Mouse (Mus musculus) heart, embryonic 10.5 days (tissue): ENCODE measurements at regions not wholly inside any gene's neighbourhood (a gene's known extent, or its start where the extent isn't known, plus 50 kb on each side); places are given as distances from the start of the nearest gene placed in this dataset.

ENCODE experiments used
- DNase-seq: peaks from one replicate; pipeline ENCODE4 v3.0.0-alpha.2; 2017; ENCODE audit warnings: low spot score
- H3K27ac ChIP-seq: fragments of 300-500 bp; sonication (generic); 2 replicates; pipeline ENCODE4 v1.5.1; 2016; ENCODE audit warnings: mild to moderate bottlenecking
- H3K27me3 ChIP-seq: fragments of 300-500 bp; sonication (generic); 2 replicates; pipeline ENCODE4 v1.6.1; 2016; ENCODE audit warnings: mild to moderate bottlenecking; ENCODE audit not compliant: poor library complexity, insufficient read depth, severe bottlenecking
- H3K36me3 ChIP-seq: fragments of 300-500 bp; sonication (generic); 2 replicates; pipeline ENCODE4 v1.6.1; 2016; ENCODE audit warnings: mild to moderate bottlenecking, moderate library complexity
- H3K4me1 ChIP-seq: fragments of 300-500 bp; sonication (generic); 2 replicates; pipeline ENCODE4 v1.6.1; 2016; ENCODE audit warnings: mild to moderate bottlenecking
- H3K4me3 ChIP-seq: fragments of 300-500 bp; sonication (generic); 2 replicates; pipeline ENCODE4 v1.5.1; 2016; ENCODE audit warnings: mild to moderate bottlenecking, moderate library complexity
- H3K9me3 ChIP-seq: fragments of 300-500 bp; sonication (generic); 2 replicates; pipeline ENCODE4 v1.6.1; 2016; ENCODE audit warnings: mild to moderate bottlenecking, moderate library complexity
- WGBS: fragments of 180-500 bp; shearing (Covaris S2); methylation state at CpG from one replicate; pipeline ENCODE4 v1.1.7; 2016; 5-methylcytosine and 5-hydroxymethylcytosine counted together

- H3K27me3 ChIP-seq: peaks cover 35% of the 10 kb centered on the region
- DNase-seq: no peak
- H3K4me3 ChIP-seq: no peak overlapping the region
- H3K27ac ChIP-seq: peak overlapping the region; percentile 67; the same call in 1 of the 2 replicates
- no peaks in the 10 kb centered on the region for H3K9me3 ChIP-seq
- H3K36me3 ChIP-seq: no peaks in the 10 kb centered on the region
- peaks cover 48% of the 10 kb centered on the region for H3K4me1 ChIP-seq
- whole genome bisulfite sequencing: 83% methylated on average over 6 of the region's 6 CpGs
These were observed 146.1 kb upstream of the Zmiz1 start for GRCm38 (mm10) chr14:25312814-25313426.

- no peaks in the 10 kb centered on the region for H3K9me3 ChIP-seq
- H3K4me1 ChIP-seq: peaks cover 52% of the 10 kb centered on the region
- H3K27me3 ChIP-seq: peaks cover 43% of the 10 kb centered on the region
- 77% methylated on average over 4 of the region's 4 CpGs for WGBS
- no peak for DNase-seq
- H3K4me3 ChIP-seq: no peak overlapping the region
- H3K27ac ChIP-seq: peak overlapping the region; percentile 47; the same call in 1 of the 2 replicates
- no peaks in the 10 kb centered on the region for H3K36me3 ChIP-seq
These were observed 145.2 kb upstream of the Zmiz1 start for GRCm38 (mm10) chr14:25313693-25314240.

GRCm38 (mm10) chr14:25316491-25316890 is 142.5 kb upstream of the Zmiz1 start:
- Histone ChIP-seq H3K27me3 (peaks cover 54% of the 10 kb centered on the region), H3K36me3 (no peaks in the 10 kb centered on the region), H3K4me3 (no peak overlapping the region), H3K4me1 (peaks cover 37% of the 10 kb centered on the region), H3K9me3 (no peaks in the 10 kb centered on the region), H3K27ac (no peak overlapping the region)
- 92% methylated on average over 5 of the region's 5 CpGs for WGBS
- DNase-seq: no peak

GRCm38 (mm10) chr14:25317680-25318471 is 141.1 kb upstream of the Zmiz1 start:
- Histone ChIP-seq H3K27me3 (peaks cover 64% of the 10 kb centered on the region), H3K4me1 (peaks cover 25% of the 10 kb centered on the region), H3K4me3 (peak overlapping the region; percentile 51), H3K9me3 (no peaks in the 10 kb centered on the region), H3K27ac (peak overlapping the region; percentile 90), H3K36me3 (no peaks in the 10 kb centered on the region)
- 6% methylated on average over 37 of the region's 37 CpGs for WGBS
- DNase-seq: peak; percentile 81

- Histone ChIP-seq H3K9me3 (no peaks in the 10 kb centered on the region), H3K4me3 (no peak overlapping the region), H3K27ac (no peak overlapping the region), H3K36me3 (no peaks in the 10 kb centered on the region), H3K4me1 (peaks cover 34% of the 10 kb centered on the region), H3K27me3 (peaks cover 58% of the 10 kb centered on the region)
- DNase-seq: no peak
- WGBS: 56% methylated on average over 12 of the region's 12 CpGs
These were observed 140.1 kb upstream of the Zmiz1 start for GRCm38 (mm10) chr14:25318909-25319308.

- Histone ChIP-seq H3K27ac (no peak overlapping the region), H3K27me3 (peaks cover 61% of the 10 kb centered on the region), H3K36me3 (no peaks in the 10 kb centered on the region), H3K4me3 (no peak overlapping the region), H3K9me3 (no peaks in the 10 kb centered on the region), H3K4me1 (peaks cover 31% of the 10 kb centered on the region)
- WGBS: 59% methylated on average over 4 of the region's 4 CpGs
- DNase-seq: no peak
These were observed 138.8 kb upstream of the Zmiz1 start for GRCm38 (mm10) chr14:25320141-25320540.

- no peaks in the 10 kb centered on the region for H3K9me3 ChIP-seq
- no peak overlapping the region for H3K27ac ChIP-seq
- H3K36me3 ChIP-seq: no peaks in the 10 kb centered on the region
- H3K27me3 ChIP-seq: peaks cover 34% of the 10 kb centered on the region
- no peak overlapping the region for H3K4me3 ChIP-seq
- 83% methylated on average over 6 of the region's 6 CpGs for WGBS
- H3K4me1 ChIP-seq: peaks cover 28% of the 10 kb centered on the region
- no peak for DNase-seq
These were observed 135.2 kb upstream of the Zmiz1 start for GRCm38 (mm10) chr14:25323542-25324484.

GRCm38 (mm10) chr14:25325887-25326286 is 133.1 kb upstream of the Zmiz1 start:
- no peak for DNase-seq
- Histone ChIP-seq H3K36me3 (no peaks in the 10 kb centered on the region), H3K4me3 (no peak overlapping the region), H3K9me3 (no peaks in the 10 kb centered on the region), H3K27me3 (peaks cover 22% of the 10 kb centered on the region), H3K4me1 (peaks cover 23% of the 10 kb centered on the region), H3K27ac (no peak overlapping the region)
- 75% methylated on average over 3 of the region's 3 CpGs for WGBS

GRCm38 (mm10) chr14:25328230-25328629 is 130.8 kb upstream of the Zmiz1 start:
- H3K4me1 ChIP-seq: peaks cover 21% of the 10 kb centered on the region
- H3K9me3 ChIP-seq: no peaks in the 10 kb centered on the region
- peaks cover 7% of the 10 kb centered on the region for H3K27me3 ChIP-seq
- H3K4me3 ChIP-seq: no peak overlapping the region
- H3K36me3 ChIP-seq: no peaks in the 10 kb centered on the region
- WGBS: 71% methylated on average over 5 of the region's 5 CpGs
- peak overlapping the region; percentile 67 for H3K27ac ChIP-seq
- DNase-seq: no peak

- Histone ChIP-seq H3K4me3 (no peak overlapping the region), H3K27ac (no peak overlapping the region), H3K4me1 (peaks cover 18% of the 10 kb centered on the region), H3K27me3 (no peaks in the 10 kb centered on the region), H3K9me3 (0 out of 2 replicates have a peak, but pooled peaks cover 3% of the 10 kb centered on the region), H3K36me3 (no peaks in the 10 kb centered on the region)
- DNase-seq: no peak
- 92% methylated on average over 2 of the region's 2 CpGs for WGBS
These were observed 124.8 kb upstream of the Zmiz1 start for GRCm38 (mm10) chr14:25334186-25334585.

- Histone ChIP-seq H3K9me3 (0 out of 2 replicates have a peak, but pooled peaks cover 3% of the 10 kb centered on the region), H3K4me3 (no peak overlapping the region), H3K4me1 (peaks cover 32% of the 10 kb centered on the region), H3K27ac (no peak overlapping the region), H3K27me3 (0 out of 2 replicates have a peak, but pooled peaks cover 6% of the 10 kb centered on the region), H3K36me3 (no peaks in the 10 kb centered on the region)
- no peak for DNase-seq
- 85% methylated on average over 1 of the region's 1 CpGs for WGBS
These were observed 122.1 kb upstream of the Zmiz1 start for GRCm38 (mm10) chr14:25336875-25337274.

GRCm38 (mm10) chr14:25338404-25339051 is 120.5 kb upstream of the Zmiz1 start:
- Histone ChIP-seq H3K27ac (peak overlapping the region; percentile 77), H3K4me3 (no peak overlapping the region), H3K27me3 (0 out of 2 replicates have a peak, but pooled peaks cover 6% of the 10 kb centered on the region), H3K9me3 (0 out of 2 replicates have a peak, but pooled peaks cover 3% of the 10 kb centered on the region), H3K36me3 (no peaks in the 10 kb centered on the region), H3K4me1 (peaks cover 48% of the 10 kb centered on the region)
- no peak for DNase-seq
- 54% methylated on average over 9 of the region's 9 CpGs for WGBS
